Mouse (Mus musculus) liver, postnatal 0 days (tissue): ENCODE measurements around the gene Actb.

Experiments
- CTCF ChIP-seq: sonication (generic); IDR thresholded peaks from 2 replicates; pipeline ENCODE4 v1.5.1; 2016; ENCODE audit warnings: antibody characterized with exemption, low read depth
- EP300 ChIP-seq: IDR thresholded peaks from 2 replicates; pipeline ENCODE4 v1.6.1; 2016; ENCODE audit warnings: antibody characterized with exemption, low read depth, mild to moderate bottlenecking

GRCm38 (mm10) chr5:142873718-142874117 is 32.8 kb downstream of the Actb start:
- no peak for TF ChIP-seq CTCF
- TF ChIP-seq EP300, result no peak
